Mouse (Mus musculus) limb, embryonic 14.5 days (tissue): Measurements from ENCODE around the gene Abcc2. TPM values are rescaled to one million over a fixed set of nuclear protein-coding genes. Genes with fewer than 3 reads are reported as not detected.

ENCODE experiments used
- ATAC-seq: fragments of 200-750 bp; cut with Nextera tagmentation; 2 replicates; pipeline ENCODE4 v1.8.0; 2017; ENCODE audit warnings: low read depth, moderate number of reproducible peaks, moderate TSS enrichment; ENCODE audit not compliant: low FRiP score
- DNase-seq: peaks from one replicate; pipeline ENCODE4 v3.0.0-alpha.2; 2015; ENCODE audit warnings: low spot score
- H3K27ac ChIP-seq: fragments of 300-500 bp; sonication (generic); replicated peaks from 2 replicates; pipeline ENCODE4 v1.5.1; 2014; ENCODE audit warnings: low read depth, mild to moderate bottlenecking, low read length, moderate library complexity, mixed read lengths
- H3K27me3 ChIP-seq: fragments of 300-500 bp; sonication (generic); 2 replicates; pipeline ENCODE4 v1.6.1; 2014; ENCODE audit warnings: low read length, mixed read lengths; ENCODE audit not compliant: control insufficient read depth, insufficient read depth
- H3K36me3 ChIP-seq: fragments of 300-500 bp; sonication (generic); 2 replicates; pipeline ENCODE4 v1.6.1; 2014; ENCODE audit warnings: mild to moderate bottlenecking, low read length, moderate library complexity, mixed read lengths; ENCODE audit not compliant: control insufficient read depth, insufficient read depth
- H3K4me1 ChIP-seq: fragments of 300-500 bp; sonication (generic); 2 replicates; pipeline ENCODE4 v1.6.1; 2014; ENCODE audit warnings: antibody characterized with exemption, low read length, mixed read lengths; ENCODE audit not compliant: control insufficient read depth, insufficient read depth
- H3K4me2 ChIP-seq: fragments of 300-500 bp; sonication (generic); replicated peaks from 2 replicates; pipeline ENCODE4 v1.6.1; 2014; ENCODE audit warnings: low read depth, mild to moderate bottlenecking, low read length, moderate library complexity; ENCODE audit not compliant: severe bottlenecking
- H3K4me3 ChIP-seq: fragments of 300-500 bp; sonication (generic); replicated peaks from 2 replicates; pipeline ENCODE4 v1.5.1; 2014; ENCODE audit warnings: low read length
- H3K9ac ChIP-seq: fragments of 300-500 bp; sonication (generic); 2 replicates; pipeline ENCODE4 v1.6.1; 2014; ENCODE audit warnings: mild to moderate bottlenecking, low read depth, low read length, moderate library complexity; ENCODE audit not compliant: severe bottlenecking
- H3K9me3 ChIP-seq: fragments of 300-500 bp; sonication (generic); 2 replicates; pipeline ENCODE4 v1.6.1; 2016; ENCODE audit warnings: low read length; ENCODE audit not compliant: control insufficient read depth
- POLR2A ChIP-seq: fragments of 200-500 bp; IDR thresholded peaks from 2 replicates; pipeline ENCODE4 v1.8.0; 2012; ENCODE audit warnings: inconsistent platforms, mild to moderate bottlenecking, moderate library complexity, borderline replicate concordance; ENCODE audit not compliant: insufficient read depth, insufficient read length; ENCODE audit errors: extremely low read depth
- WGBS: fragments of 180-500 bp; shearing (Covaris S2); extraction: QIAGEN DNeasy Blood & Tissue Kit; methylation state at CpG from one replicate; pipeline ENCODE4 v1.1.7; 2014; 5-methylcytosine and 5-hydroxymethylcytosine counted together
- polyA plus RNA-seq, 2 experiments: library from polyadenylated mRNA; depleted of rRNA in 1 of 2; stranded (reverse) in 1 of 2; unstranded in 1 of 2; fragments of >200 nt; fragmentation: Nextera tagmentation in 1 of 2; extraction: Ambion mirVana in 1 of 2; gene quantifications; 2 replicates each; pipeline versions ENCODE4 v1.2.1 to v1.2.3; 2012 to 2014

Abcc2 gene
- polyA plus RNA-seq, 2 experiments = 0.11 to 0.32 TPM

- 86% methylated on average over 7 of the region's 7 CpGs for WGBS
- H3K4me2 ChIP-seq = no peak overlapping the region
- ATAC-seq = no peak
- no peak overlapping the region for H3K9ac ChIP-seq
- no peaks in the 10 kb centered on the region for H3K27me3 ChIP-seq
- DNase-seq = no peak
- no peaks in the 10 kb centered on the region for H3K9me3 ChIP-seq
- H3K4me3 ChIP-seq = no peak overlapping the region
- H3K36me3 ChIP-seq = no peaks in the 10 kb centered on the region
- H3K27ac ChIP-seq = no peak overlapping the region
- no peak for TF ChIP-seq POLR2A
- H3K4me1 ChIP-seq = peaks cover 36% of the 10 kb centered on the region
Observed at GRCm38 (mm10) chr19:43881615-43882014, 99.6 kb downstream of the Abcc2 start.

DNA sequence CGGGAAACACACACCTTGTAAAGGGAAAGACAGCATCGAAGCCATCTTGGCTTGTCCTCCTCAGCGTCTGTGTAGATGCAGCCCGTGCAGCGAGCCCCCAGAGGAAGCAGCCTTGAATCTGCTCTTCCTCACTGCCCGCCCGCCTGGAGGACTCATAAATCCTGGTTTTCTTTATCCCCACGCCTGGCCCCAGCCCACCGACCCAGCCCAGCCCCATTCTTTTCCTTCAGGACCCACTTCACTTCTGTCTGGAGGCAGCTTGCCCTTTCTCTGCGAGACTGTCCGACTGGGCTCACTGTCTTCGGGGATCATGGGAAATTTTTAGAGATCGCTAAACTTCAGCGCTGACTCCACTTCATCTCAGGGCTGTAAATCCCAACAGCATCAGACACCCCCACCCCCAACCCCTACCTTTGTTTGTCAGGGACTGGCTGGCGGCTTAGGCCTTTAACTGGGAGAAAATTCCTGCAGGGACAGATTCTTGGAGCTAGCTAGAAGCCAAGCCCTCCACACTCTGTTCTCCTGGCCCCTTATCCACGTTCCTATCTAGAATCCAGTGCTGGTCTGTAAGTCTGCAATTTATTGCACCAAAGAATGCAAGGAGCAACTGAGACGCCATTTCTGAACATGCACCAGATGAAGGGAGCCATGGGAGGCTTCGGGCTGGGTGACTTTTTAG, 101.0 kb downstream of the Abcc2 start:
- H3K9me3 ChIP-seq = no peaks in the 10 kb centered on the region
- peak overlapping the region; percentile 6 for H3K9ac ChIP-seq
- no peak for TF ChIP-seq POLR2A
- H3K4me2 ChIP-seq = peak overlapping the region; percentile 16
- DNase-seq = no peak
- no peaks in the 10 kb centered on the region for H3K27me3 ChIP-seq
- ATAC-seq = no peak; the same call in 1 of the 2 replicates
- WGBS = 13% methylated on average over 18 of the region's 18 CpGs
- H3K4me3 ChIP-seq = no peak overlapping the region
- H3K27ac ChIP-seq = peak overlapping the region; percentile 48; the same call in 1 of the 2 replicates
- peaks cover 30% of the 10 kb centered on the region for H3K4me1 ChIP-seq
- H3K36me3 ChIP-seq = no peaks in the 10 kb centered on the region

DNA sequence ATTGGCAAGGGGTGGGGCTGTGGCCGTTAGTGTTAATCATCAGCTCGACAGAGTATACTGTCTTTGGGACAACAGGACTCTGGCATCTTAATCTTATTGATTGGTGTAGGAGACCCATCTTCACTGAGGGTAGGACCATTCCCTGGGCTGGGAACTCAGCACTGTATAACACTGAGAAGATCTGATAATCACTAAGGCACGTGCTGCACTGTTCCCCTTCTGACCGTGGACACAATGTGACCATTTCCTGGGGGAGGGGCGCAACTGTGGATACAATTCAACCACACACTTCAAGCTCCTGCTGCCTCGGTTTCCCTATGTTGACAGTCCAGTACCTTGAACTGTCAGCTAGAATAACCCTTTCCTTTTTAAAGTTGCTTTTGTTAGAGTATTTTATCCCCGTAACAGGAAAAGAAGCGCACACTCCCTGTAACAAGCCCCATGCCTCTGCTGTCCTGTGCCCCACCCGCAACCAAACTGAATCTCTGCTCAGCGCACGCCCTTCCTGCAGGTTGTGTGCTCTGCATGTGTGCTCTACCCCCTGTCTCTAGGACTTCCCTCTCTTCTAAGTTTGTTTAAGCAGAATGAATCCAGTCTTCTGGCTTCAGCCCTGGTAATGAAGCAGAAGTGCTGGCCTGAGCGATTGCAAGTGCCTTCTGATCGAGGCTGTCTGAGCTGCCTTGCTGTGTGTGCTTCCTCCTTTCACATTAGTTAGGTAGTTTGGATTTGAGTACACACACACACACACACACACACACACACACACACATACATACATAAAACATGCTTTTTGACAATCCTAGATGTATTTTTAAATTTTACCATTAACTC, 102.9 kb downstream of the Abcc2 start:
- ATAC-seq (no peak), DNase-seq (no peak)
- H3K4me2 ChIP-seq = no peak overlapping the region
- no peak for TF ChIP-seq POLR2A
- no peaks in the 10 kb centered on the region; the same call in 1 of the 2 replicates for H3K36me3 ChIP-seq
- no peaks in the 10 kb centered on the region for H3K9me3 ChIP-seq
- H3K27me3 ChIP-seq = no peaks in the 10 kb centered on the region
- H3K4me1 ChIP-seq = peaks cover 19% of the 10 kb centered on the region
- 65% methylated on average over 13 of the region's 13 CpGs for WGBS
- no peak overlapping the region for H3K9ac ChIP-seq
- H3K4me3 ChIP-seq = no peak overlapping the region
- no peak overlapping the region for H3K27ac ChIP-seq

DNA sequence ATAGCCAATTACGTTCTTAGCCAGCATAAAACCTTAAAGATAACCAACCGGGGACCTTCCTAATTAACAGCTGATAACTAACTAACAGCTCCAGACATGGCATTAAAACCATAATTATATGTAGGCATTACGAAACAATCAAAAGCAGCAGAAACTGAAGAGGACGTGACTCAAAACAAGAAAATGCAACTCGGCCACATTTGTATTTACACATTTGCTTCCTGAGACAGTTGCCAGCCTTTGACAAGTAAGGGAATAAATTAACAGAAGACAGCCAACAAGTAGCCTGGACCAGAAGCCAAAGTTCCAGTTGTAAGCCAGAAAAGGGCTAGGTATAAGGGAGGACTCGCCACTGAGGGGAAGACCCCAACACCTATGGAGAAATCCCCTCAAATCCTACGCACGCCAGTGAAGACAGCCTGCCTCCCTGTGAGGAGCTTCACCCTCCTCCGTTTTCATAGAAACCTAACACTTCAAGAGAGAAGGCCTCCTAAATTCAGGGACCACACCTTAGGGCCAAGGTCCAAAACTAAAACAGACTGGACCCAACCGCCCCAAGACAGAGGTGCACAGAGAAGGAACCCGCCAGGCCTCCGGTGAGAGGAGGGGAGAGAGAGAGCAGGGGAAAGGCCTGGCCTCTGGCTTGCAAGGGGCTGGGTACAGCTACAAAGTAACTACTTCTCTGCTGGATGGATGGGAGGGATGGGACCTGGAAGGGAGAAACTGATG, 104.5 kb downstream of the Abcc2 start:
- Histone ChIP-seq H3K9ac (no peak overlapping the region), H3K27ac (no peak overlapping the region), H3K9me3 (no peaks in the 10 kb centered on the region), H3K4me2 (no peak overlapping the region), H3K27me3 (no peaks in the 10 kb centered on the region), H3K4me1 (peaks cover 9% of the 10 kb centered on the region), H3K36me3 (no peaks in the 10 kb centered on the region; the same call in 1 of the 2 replicates), H3K4me3 (no peak overlapping the region)
- ATAC-seq = no peak
- no peak for DNase-seq
- WGBS = 58% methylated on average over 12 of the region's 12 CpGs
- no peak for TF ChIP-seq POLR2A

GRCm38 (mm10) chr19:43887242-43887641, 105.2 kb downstream of the Abcc2 start:
- no peak for ATAC-seq
- WGBS = 83% methylated on average over 5 of the region's 5 CpGs
- Histone ChIP-seq H3K36me3 (no peaks in the 10 kb centered on the region; the same call in 1 of the 2 replicates), H3K27ac (no peak overlapping the region), H3K9ac (no peak overlapping the region), H3K9me3 (no peaks in the 10 kb centered on the region), H3K4me1 (peaks cover 9% of the 10 kb centered on the region), H3K4me3 (no peak overlapping the region), H3K27me3 (no peaks in the 10 kb centered on the region), H3K4me2 (no peak overlapping the region)
- no peak for DNase-seq
- no peak for TF ChIP-seq POLR2A
